Mouse (Mus musculus): Measurements from ENCODE around the gene Tle3.

Gene Tle3

GRCm38 (mm10) chr9:61396474-61396873 is 24.3 kb downstream of the Tle3 start:
- DNase-seq (ENCODE audit: low read depth, low spot score): no peak

- DNase-seq (ENCODE audit: low read depth, low spot score): no peak
Observed at GRCm38 (mm10) chr9:61397130-61397529, 25.0 kb downstream of the Tle3 start.

GRCm38 (mm10) chr9:61398160-61398559 is 26.0 kb downstream of the Tle3 start:
- no peak for DNase-seq (ENCODE audit: low read depth, low spot score)

- DNase-seq (ENCODE audit: low read depth, low spot score): no peak
Observed at GRCm38 (mm10) chr9:61400132-61400531, 28.0 kb downstream of the Tle3 start.

GRCm38 (mm10) chr9:61401664-61402063 is 29.5 kb downstream of the Tle3 start:
- no peak for DNase-seq (ENCODE audit: low read depth, low spot score)

- DNase-seq (ENCODE audit: low read depth, low spot score): no peak
Observed at GRCm38 (mm10) chr9:61402268-61402667, 30.1 kb downstream of the Tle3 start.

GRCm38 (mm10) chr9:61402716-61403115 is 30.6 kb downstream of the Tle3 start:
- DNase-seq (ENCODE audit: low read depth, low spot score): no peak

GRCm38 (mm10) chr9:61403866-61404614 is 31.9 kb downstream of the Tle3 start:
- no peak for DNase-seq (ENCODE audit: low read depth, low spot score)

GRCm38 (mm10) chr9:61404615-61404980 is 32.4 kb downstream of the Tle3 start:
- no peak for DNase-seq (ENCODE audit: low read depth, low spot score)

GRCm38 (mm10) chr9:61404998-61405621 is 32.9 kb downstream of the Tle3 start:
- no peak for DNase-seq (ENCODE audit: low read depth, low spot score)

- no peak for DNase-seq (ENCODE audit: low read depth, low spot score)
Observed at GRCm38 (mm10) chr9:61406343-61406742, 34.2 kb downstream of the Tle3 start.

- no peak for DNase-seq (ENCODE audit: low read depth, low spot score)
Observed at GRCm38 (mm10) chr9:61409046-61409445, 36.9 kb downstream of the Tle3 start.

GRCm38 (mm10) chr9:61413665-61414456 is 41.7 kb downstream of the Tle3 start:
- no peak for DNase-seq (ENCODE audit: low read depth, low spot score)

- DNase-seq (ENCODE audit: low read depth, low spot score): no peak
Observed at GRCm38 (mm10) chr9:61416571-61416970, 44.4 kb downstream of the Tle3 start.

GRCm38 (mm10) chr9:61421626-61422025 is 49.5 kb downstream of the Tle3 start:
- no peak for DNase-seq (ENCODE audit: low read depth, low spot score)

GRCm38 (mm10) chr9:61424245-61424644 is 52.1 kb downstream of the Tle3 start:
- no peak for DNase-seq (ENCODE audit: low read depth, low spot score)

- DNase-seq (ENCODE audit: low read depth, low spot score): no peak
Observed at GRCm38 (mm10) chr9:61426493-61426892, 54.3 kb downstream of the Tle3 start.

- peak; percentile 64 for DNase-seq (ENCODE audit: low read depth, low spot score)
Observed at GRCm38 (mm10) chr9:61427051-61427450, 54.9 kb downstream of the Tle3 start.

- DNase-seq (ENCODE audit: low read depth, low spot score): no peak
Observed at GRCm38 (mm10) chr9:61427901-61428300, 55.7 kb downstream of the Tle3 start.

- no peak for DNase-seq (ENCODE audit: low read depth, low spot score)
Observed at GRCm38 (mm10) chr9:61431830-61432229, 59.7 kb downstream of the Tle3 start.

- no peak for DNase-seq (ENCODE audit: low read depth, low spot score)
Observed at GRCm38 (mm10) chr9:61433206-61433605, 61.0 kb downstream of the Tle3 start.

GRCm38 (mm10) chr9:61434062-61434461 is 61.9 kb downstream of the Tle3 start:
- no peak for DNase-seq (ENCODE audit: low read depth, low spot score)

All from CD4-positive, CD25-positive, alpha-beta regulatory T cell, adult 2 months (primary cell).